Mouse (Mus musculus) limb, embryonic 12.5 days (tissue): ENCODE measurements around the gene Rarres2. TPM values are rescaled to one million over a fixed set of nuclear protein-coding genes. Genes with fewer than 3 reads are reported as not detected.
A peak's percentile ranks its signal among the peaks of the same experiment; 100 is the strongest.

Experiments
- ATAC-seq: fragments of 200-750 bp; cut with Nextera tagmentation; 2 replicates; pipeline ENCODE4 v1.8.0; 2017; ENCODE audit warnings: low read depth, moderate TSS enrichment; ENCODE audit not compliant: insufficient number of reproducible peaks, insufficient read depth, low FRiP score, low TSS enrichment
- H3K27ac ChIP-seq: fragments of 300-500 bp; sonication (generic); 2 replicates; pipeline ENCODE4 v1.5.1; 2016; ENCODE audit warnings: mild to moderate bottlenecking, moderate library complexity
- H3K27me3 ChIP-seq: fragments of 300-500 bp; sonication (generic); 2 replicates; pipeline ENCODE4 v1.6.1; 2016; ENCODE audit warnings: mild to moderate bottlenecking, moderate library complexity
- H3K36me3 ChIP-seq: fragments of 300-500 bp; sonication (generic); 2 replicates; pipeline ENCODE4 v1.6.1; 2016; ENCODE audit warnings: mild to moderate bottlenecking, moderate library complexity
- H3K4me1 ChIP-seq: fragments of 300-500 bp; sonication (generic); replicated peaks from 2 replicates; pipeline ENCODE4 v1.6.1; 2016
- H3K4me2 ChIP-seq: fragments of 300-500 bp; sonication (generic); 2 replicates; pipeline ENCODE4 v1.6.1; 2016; ENCODE audit warnings: mild to moderate bottlenecking, moderate library complexity
- H3K4me3 ChIP-seq: fragments of 300-500 bp; sonication (generic); replicated peaks from 2 replicates; pipeline ENCODE4 v1.5.1; 2016; ENCODE audit warnings: mild to moderate bottlenecking
- H3K9ac ChIP-seq: fragments of 300-500 bp; sonication (generic); replicated peaks from 2 replicates; pipeline ENCODE4 v1.6.1; 2016; ENCODE audit warnings: mild to moderate bottlenecking, moderate library complexity
- H3K9me3 ChIP-seq: fragments of 300-500 bp; sonication (generic); 2 replicates; pipeline ENCODE4 v1.6.1; 2016; ENCODE audit warnings: mild to moderate bottlenecking, moderate library complexity
- WGBS: fragments of 180-500 bp; shearing (Covaris S2); methylation state at CpG from one replicate; pipeline ENCODE4 v1.1.7; 2016; 5-methylcytosine and 5-hydroxymethylcytosine counted together
- polyA plus RNA-seq: library from polyadenylated mRNA; unstranded; fragments of >200 nt; fragmentation: Nextera tagmentation; extraction: Ambion mirVana; gene quantifications from 2 replicates; pipeline ENCODE4 v1.2.1, GENCODE M21; 2016

The Rarres2 gene
- polyA plus RNA-seq: 4.9 and 6.9 TPM in 2 replicates

DNA sequence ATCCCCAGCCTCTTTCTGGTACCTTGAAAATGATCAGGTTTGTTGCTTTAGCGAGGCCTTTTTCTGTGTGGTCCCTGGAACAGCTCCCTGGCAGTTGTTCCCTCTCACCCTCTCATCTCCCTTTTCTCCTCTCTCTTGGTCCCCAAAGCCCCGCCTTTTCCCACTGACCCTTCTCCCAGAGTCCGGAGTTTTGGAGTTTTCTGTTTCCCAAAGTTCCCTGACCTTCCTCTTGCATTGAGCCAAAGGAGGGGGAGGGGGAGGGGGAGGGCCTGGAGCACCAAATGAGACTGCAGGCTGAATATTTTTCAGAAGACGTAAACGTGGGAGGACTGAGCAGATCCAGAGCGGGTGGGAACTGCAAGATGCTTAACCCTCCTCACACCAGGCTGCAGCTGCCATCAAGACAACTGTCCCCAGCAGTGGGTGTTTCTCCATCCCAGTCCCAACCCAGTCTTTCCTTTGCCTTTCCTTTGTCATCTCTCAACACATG is at the start of gene Rarres2:
Gene Rarres2, minus strand, starts transcription at position 218 of the 490 bp plus-strand sequence.
- Histone ChIP-seq H3K4me3 (no peak within 1 kb of the TSS), H3K9ac (no peak within 1 kb of the TSS), H3K36me3 (peaks cover 13% of the 10 kb centered on the region; the same call in 1 of the 2 replicates), H3K27ac (peak within 1 kb of the TSS; percentile 59; the same call in 1 of the 2 replicates), H3K4me1 (peaks cover 15% of the 10 kb centered on the region), H3K9me3 (no peaks in the 10 kb centered on the region), H3K4me2 (no peak within 1 kb of the TSS), H3K27me3 (no peaks in the 10 kb centered on the region)
- WGBS: 14% methylated on average over 6 of the region's 6 CpGs
- no peak for ATAC-seq

DNA sequence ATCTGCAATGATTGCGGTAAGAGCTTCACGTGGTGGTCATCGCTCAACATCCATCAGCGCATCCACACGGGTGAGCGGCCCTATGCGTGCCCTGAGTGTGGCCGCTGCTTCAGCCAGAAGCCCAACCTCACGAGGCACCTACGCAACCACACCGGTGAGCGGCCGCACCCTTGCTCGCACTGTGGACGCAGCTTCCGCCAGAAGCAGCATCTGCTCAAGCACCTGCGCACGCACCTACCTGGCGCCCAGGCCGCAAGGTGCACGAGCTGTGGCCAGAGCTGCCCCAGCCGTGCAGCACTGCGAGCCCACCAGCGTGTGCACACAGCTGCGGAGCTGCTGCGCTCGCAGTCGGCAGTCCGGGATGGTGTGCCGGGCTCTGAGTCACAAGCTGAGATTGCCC is 47.4 kb upstream of the Rarres2 start:
- Histone ChIP-seq H3K9ac (no peak overlapping the region), H3K27me3 (peaks cover 2% of the 10 kb centered on the region; the same call in 1 of the 2 replicates), H3K9me3 (no peaks in the 10 kb centered on the region), H3K36me3 (peaks cover 42% of the 10 kb centered on the region), H3K27ac (no peak overlapping the region), H3K4me2 (no peak overlapping the region), H3K4me1 (no peaks in the 10 kb centered on the region), H3K4me3 (no peak overlapping the region)
- 93% methylated on average over 30 of the region's 30 CpGs for WGBS
- no peak for ATAC-seq

GRCm38 (mm10) chr6:48614756-48615155 is 42.2 kb upstream of the Rarres2 start:
- no peaks in the 10 kb centered on the region for H3K4me1 ChIP-seq
- peaks cover 42% of the 10 kb centered on the region for H3K36me3 ChIP-seq
- no peaks in the 10 kb centered on the region for H3K27me3 ChIP-seq
- ATAC-seq: no peak
- no peaks in the 10 kb centered on the region for H3K9me3 ChIP-seq
- WGBS: 90% methylated on average over 5 of the region's 5 CpGs
- no peak overlapping the region for H3K9ac ChIP-seq
- H3K27ac ChIP-seq: no peak overlapping the region
- H3K4me2 ChIP-seq: no peak overlapping the region
- H3K4me3 ChIP-seq: no peak overlapping the region

- WGBS: 79% methylated on average over 4 of the region's 4 CpGs
- no peak for ATAC-seq
Measured at GRCm38 (mm10) chr6:48613464-48613863, 40.9 kb upstream of the Rarres2 start.

GRCm38 (mm10) chr6:48610657-48611056 is 38.1 kb upstream of the Rarres2 start:
- H3K9me3 ChIP-seq: no peaks in the 10 kb centered on the region
- no peaks in the 10 kb centered on the region for H3K4me1 ChIP-seq
- H3K27me3 ChIP-seq: no peaks in the 10 kb centered on the region
- H3K36me3 ChIP-seq: peaks cover 26% of the 10 kb centered on the region
- no peak overlapping the region for H3K4me2 ChIP-seq
- H3K4me3 ChIP-seq: no peak overlapping the region
- no peak overlapping the region for H3K9ac ChIP-seq
- 87% methylated on average over 3 of the region's 3 CpGs for WGBS
- H3K27ac ChIP-seq: no peak overlapping the region
- no peak for ATAC-seq

More at GRCm38 (mm10) chr6:48613464-48613863, 40.9 kb upstream of the Rarres2 start:
- no peak overlapping the region for H3K4me2 ChIP-seq
- H3K9ac ChIP-seq: no peak overlapping the region
- H3K9me3 ChIP-seq: no peaks in the 10 kb centered on the region
- H3K36me3 ChIP-seq: peaks cover 33% of the 10 kb centered on the region
- H3K27ac ChIP-seq: no peak overlapping the region
- H3K27me3 ChIP-seq: no peaks in the 10 kb centered on the region
- H3K4me1 ChIP-seq: no peaks in the 10 kb centered on the region
- H3K4me3 ChIP-seq: no peak overlapping the region

GRCm38 (mm10) chr6:48609512-48609911 is 36.9 kb upstream of the Rarres2 start:
- Histone ChIP-seq H3K36me3 (peaks cover 17% of the 10 kb centered on the region), H3K4me1 (no peaks in the 10 kb centered on the region), H3K9me3 (no peaks in the 10 kb centered on the region), H3K27ac (no peak overlapping the region), H3K4me2 (no peak overlapping the region), H3K9ac (no peak overlapping the region), H3K27me3 (no peaks in the 10 kb centered on the region), H3K4me3 (no peak overlapping the region)
- WGBS: 73% methylated on average over 7 of the region's 7 CpGs
- no peak for ATAC-seq

DNA sequence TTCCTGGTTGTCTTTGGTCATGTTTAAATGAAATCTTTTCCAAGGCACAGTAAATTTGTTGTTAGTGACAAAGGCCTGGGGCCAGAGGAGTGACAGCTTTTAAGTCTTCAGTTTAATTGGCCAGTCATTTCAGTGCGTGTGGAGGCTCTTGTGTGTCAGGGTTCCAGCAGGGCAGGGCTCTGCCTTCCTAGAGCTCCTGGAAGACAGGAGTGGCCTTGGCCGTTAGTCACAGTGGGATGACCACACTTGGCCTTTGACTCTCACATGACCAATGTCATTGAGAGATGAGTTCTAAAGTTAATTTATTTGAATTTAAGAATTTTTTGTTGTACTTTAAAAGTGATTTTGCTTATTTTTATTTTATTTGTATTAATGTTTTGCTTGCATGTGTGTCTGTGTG is 35.5 kb upstream of the Rarres2 start:
- H3K36me3 ChIP-seq: peaks cover 3% of the 10 kb centered on the region; the same call in 1 of the 2 replicates
- 72% methylated on average over 2 of the region's 2 CpGs for WGBS
- H3K4me1 ChIP-seq: no peaks in the 10 kb centered on the region
- H3K4me3 ChIP-seq: no peak overlapping the region
- no peaks in the 10 kb centered on the region for H3K27me3 ChIP-seq
- H3K9ac ChIP-seq: no peak overlapping the region
- no peak overlapping the region for H3K27ac ChIP-seq
- H3K9me3 ChIP-seq: no peaks in the 10 kb centered on the region
- no peak overlapping the region for H3K4me2 ChIP-seq
- ATAC-seq: no peak

- under 1% methylated on average over 28 of the region's 28 CpGs for WGBS
- peaks cover 13% of the 10 kb centered on the region for H3K9me3 ChIP-seq
- peak overlapping the region; percentile 79 for H3K27ac ChIP-seq
- peak overlapping the region; percentile 84 for H3K4me2 ChIP-seq
- no peaks in the 10 kb centered on the region for H3K27me3 ChIP-seq
- H3K36me3 ChIP-seq: peaks cover 31% of the 10 kb centered on the region
- peak overlapping the region; percentile 83 for H3K9ac ChIP-seq
- ATAC-seq: peak; percentile 78
- H3K4me3 ChIP-seq: peak overlapping the region; percentile 66
- H3K4me1 ChIP-seq: peaks cover 15% of the 10 kb centered on the region; the same call in 1 of the 2 replicates
Measured at GRCm38 (mm10) chr6:48602080-48602741, 29.6 kb upstream of the Rarres2 start.

GRCm38 (mm10) chr6:48601271-48602079 is 28.9 kb upstream of the Rarres2 start, which contains the start of gene Zfp775:
Gene Zfp775 (plus strand): TSS chr6:48602063.
- Histone ChIP-seq H3K4me3 (peak within 1 kb of the TSS; percentile 66), H3K27ac (peak within 1 kb of the TSS; percentile 79), H3K4me1 (peaks cover 15% of the 10 kb centered on the region; the same call in 1 of the 2 replicates), H3K9ac (peak within 1 kb of the TSS; percentile 83), H3K4me2 (peak within 1 kb of the TSS; percentile 84), H3K36me3 (peaks cover 38% of the 10 kb centered on the region), H3K9me3 (peaks cover 20% of the 10 kb centered on the region), H3K27me3 (no peaks in the 10 kb centered on the region)
- peak; percentile 99 for ATAC-seq
- 4% methylated on average over 42 of the region's 42 CpGs for WGBS

- peaks cover 29% of the 10 kb centered on the region for H3K9me3 ChIP-seq
- peaks cover 47% of the 10 kb centered on the region for H3K36me3 ChIP-seq
- H3K4me3 ChIP-seq: no peak overlapping the region
- no peak for ATAC-seq
- peaks cover 15% of the 10 kb centered on the region; the same call in 1 of the 2 replicates for H3K4me1 ChIP-seq
- 0 out of 2 replicates have a peak overlapping the region, but pooled peaks have one; percentile 79 for H3K27ac ChIP-seq
- no peak overlapping the region for H3K4me2 ChIP-seq
- 87% methylated on average over 1 of the region's 1 CpGs for WGBS
- H3K27me3 ChIP-seq: no peaks in the 10 kb centered on the region
- no peak overlapping the region for H3K9ac ChIP-seq
Measured at GRCm38 (mm10) chr6:48600594-48600993, 28.0 kb upstream of the Rarres2 start.

GRCm38 (mm10) chr6:48597233-48597625 is 24.6 kb upstream of the Rarres2 start:
- peaks cover 55% of the 10 kb centered on the region for H3K36me3 ChIP-seq
- H3K9ac ChIP-seq: no peak overlapping the region
- H3K4me3 ChIP-seq: no peak overlapping the region
- no peaks in the 10 kb centered on the region for H3K27me3 ChIP-seq
- no peak overlapping the region for H3K27ac ChIP-seq
- H3K4me2 ChIP-seq: no peak overlapping the region
- peaks cover 25% of the 10 kb centered on the region for H3K4me1 ChIP-seq
- WGBS: 97% methylated on average over 27 of the region's 27 CpGs
- H3K9me3 ChIP-seq: peaks cover 34% of the 10 kb centered on the region
- no peak for ATAC-seq
